Mouse (Mus musculus) bone marrow macrophage, adult 2 months (primary cell): ENCODE measurements at regions not wholly inside any gene's neighbourhood (a gene's known extent, or its start where the extent isn't known, plus 50 kb on each side); places are given as distances from the start of the nearest gene placed in this dataset.

Experiments used
- CTCF ChIP-seq: IDR thresholded peaks from 2 replicates; pipeline ENCODE4 v1.5.1; 2012; ENCODE audit warnings: low read depth, mild to moderate bottlenecking, low read length, moderate library complexity
- POLR2A ChIP-seq: IDR thresholded peaks from 2 replicates; pipeline ENCODE4 v1.6.1; 2012; ENCODE audit warnings: mild to moderate bottlenecking, low read depth, low read length, borderline replicate concordance

GRCm38 (mm10) chr4:56179566-56179965 is 560.3 kb upstream of the Gm26657 start:
- no peak for TF ChIP-seq CTCF
- TF ChIP-seq POLR2A, result no peak
